ENCODE assay signal across 16 mouse cellular contexts in genomic region chr5:147071886-147072285, GRCm38 (mm10).
"Had no signal": no experiment of that assay in that cellular context is flagged by ENCODE, and none has a peak within 500 bp of the region (broad histone marks: within the 10 kb centered on the region; RNA-seq: fewer than 3 reads in every experiment).

No protein-coding gene starts in this region.

- H3K36me3 ChIP-seq: limb, embryonic 15.5 days; liver, embryonic 15.5 days; midbrain, embryonic 12.5 days; neural tube, embryonic 13.5 days had no signal

- ATAC-seq: inflammation-experienced regulatory T-cells, adult 6 months; midbrain, embryonic 16.5 days had no signal

- H3K27me3 ChIP-seq: limb, embryonic 15.5 days; liver, embryonic 15.5 days had no signal

- DNase-seq: layer of hippocampus, adult 9-11 months; layer of hippocampus, postnatal 36 days; lung, embryonic 14.5 days; lung, postnatal 14 days; retina, postnatal 1 day; right cerebral cortex, postnatal 4 days; spleen, adult 18-20 months; thymus, adult 18-20 months; thymus, postnatal 14 days had no signal

- H3K4me2 ChIP-seq: limb, embryonic 15.5 days; liver, embryonic 15.5 days; lung, embryonic 14.5 days; midbrain, embryonic 12.5 days; neural tube, embryonic 13.5 days had no signal

- H3K4me3 ChIP-seq: limb, embryonic 15.5 days; liver, embryonic 15.5 days; midbrain, embryonic 12.5 days; neural tube, embryonic 13.5 days had no signal

- H3K27ac ChIP-seq: kidney, postnatal 0 days; limb, embryonic 15.5 days; liver, embryonic 15.5 days; midbrain, embryonic 12.5 days; neural tube, embryonic 13.5 days had no signal

- H3K9ac ChIP-seq: limb, embryonic 15.5 days; liver, embryonic 15.5 days; lung, embryonic 14.5 days; midbrain, embryonic 12.5 days; neural tube, embryonic 13.5 days had no signal

- H3K9me3 ChIP-seq: limb, embryonic 15.5 days; liver, embryonic 15.5 days; midbrain, embryonic 12.5 days; neural tube, embryonic 13.5 days had no signal
